Mouse (Mus musculus) stomach, postnatal 0 days (tissue): ENCODE measurements around the gene Tmem253.

Source experiments
- CTCF ChIP-seq: IDR thresholded peaks from 2 replicates; pipeline ENCODE4 v1.5.1; 2016; ENCODE audit warnings: antibody characterized with exemption, low read depth, mild to moderate bottlenecking, moderate library complexity
- EP300 ChIP-seq: optimal IDR thresholded peaks from 2 replicates; pipeline ENCODE3; 2016; ENCODE audit warnings: antibody characterized with exemption

GRCm38 (mm10) chr14:51997483-51997882, 18.0 kb upstream of the Tmem253 start:
- no peak for TF ChIP-seq CTCF
- no peak for TF ChIP-seq EP300
